Mouse (Mus musculus): ENCODE measurements around the gene Rab6b.
"Not testable (repeated sequence)": the region's sequence is repeated elsewhere in the genome, so short reads cannot be mapped to it uniquely, and the experiment has no call there.

DNA sequence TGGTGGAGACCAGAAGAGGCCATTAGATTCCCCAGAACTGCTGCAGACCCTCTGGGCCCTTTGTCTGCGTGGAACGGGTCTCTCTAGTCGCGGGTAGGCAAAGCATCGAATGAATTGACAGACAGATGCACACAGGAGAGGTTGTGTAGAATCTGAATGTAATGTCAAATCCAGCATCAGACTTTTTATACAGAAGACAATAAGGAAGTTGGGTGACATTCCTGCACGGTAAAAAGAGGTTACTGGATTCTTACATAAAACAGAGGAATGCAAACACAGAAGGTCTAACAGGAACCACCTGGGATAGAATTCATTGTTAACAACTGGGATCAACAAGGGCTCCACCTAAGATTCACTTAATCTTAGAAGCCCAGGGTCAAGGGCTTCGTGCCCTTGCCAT lies 43.6 kb downstream of the Rab6b start:
- TF ChIP-seq GATA1 (IDR thresholded peaks at IDR 0.05; ENCODE audit: borderline replicate concordance, low read length); FLI1 (IDR thresholded peaks at IDR 0.05; ENCODE audit: low read length): not testable (repeated sequence)
